Mouse (Mus musculus): ENCODE results near the gene Susd5. TPM values are rescaled to one million over a fixed set of nuclear protein-coding genes. Genes with fewer than 3 reads are reported as not detected.
"Not testable (repeated sequence)": the region's sequence is repeated elsewhere in the genome, so short reads cannot be mapped to it uniquely, and the experiment has no call there.

The Susd5 gene
- polyA plus RNA-seq, 1 experiment, result 0.73 TPM

DNA sequence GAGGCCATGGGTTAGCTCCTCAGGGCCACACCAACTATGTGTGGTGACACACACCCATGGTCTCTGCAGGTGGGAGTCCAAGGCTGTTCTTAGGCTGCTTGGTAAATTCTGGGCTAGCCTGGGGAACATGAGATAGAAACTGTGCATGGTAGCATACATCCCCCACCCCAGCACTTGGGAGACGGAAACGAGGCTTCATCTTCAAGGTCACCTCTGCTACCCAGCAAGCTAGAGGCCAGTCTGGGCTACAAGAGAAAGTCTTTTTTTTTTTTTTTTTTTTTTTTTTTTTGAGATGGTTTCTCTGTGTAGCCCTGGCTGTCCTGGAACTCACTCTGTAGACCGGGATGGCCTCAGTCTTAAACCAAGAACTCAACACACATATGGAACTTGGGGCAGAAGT, 29.5 kb downstream of the Susd5 start:
- H3K9ac ChIP-seq (ENCODE audit: low read depth, poor library complexity, severe bottlenecking), result no peak overlapping the region
- H3K36me3 ChIP-seq (ENCODE audit: control insufficient read depth, insufficient read depth, low read length, poor library complexity, severe bottlenecking), result no peaks in the 10 kb centered on the region
- H3K27me3 ChIP-seq (ENCODE audit: control insufficient read depth, insufficient read depth, low read length, poor library complexity, severe bottlenecking), result no peaks in the 10 kb centered on the region
- H3K9me3 ChIP-seq (replicated peaks; ENCODE audit: control insufficient read depth, insufficient read depth, low read length, poor library complexity, severe bottlenecking), result no peaks in the 10 kb centered on the region
- no peak overlapping the region for H3K27ac ChIP-seq (ENCODE audit: insufficient read depth, low read length)
- TF ChIP-seq CTCF (IDR thresholded peaks at IDR 0.05; ENCODE audit: low read depth, low read length) (no peak), POLR2A (IDR thresholded peaks at IDR 0.05; ENCODE audit: insufficient read depth, low read length) (no peak), EP300 (IDR thresholded peaks at IDR 0.05; ENCODE audit: insufficient read depth, low read depth, low read length) (no peak)
- H3K4me3 ChIP-seq (ENCODE audit: low read depth, low read length), result no peak overlapping the region
- H3K4me1 ChIP-seq (ENCODE audit: control insufficient read depth, insufficient read depth, low read length), result peaks cover 10% of the 10 kb centered on the region

- Histone ChIP-seq H3K9ac (ENCODE audit: low read depth, poor library complexity, severe bottlenecking) (no peak overlapping the region), H3K27me3 (ENCODE audit: control insufficient read depth, insufficient read depth, low read length, poor library complexity, severe bottlenecking) (no peaks in the 10 kb centered on the region), H3K9me3 (replicated peaks; ENCODE audit: control insufficient read depth, insufficient read depth, low read length, poor library complexity, severe bottlenecking) (no peaks in the 10 kb centered on the region), H3K36me3 (ENCODE audit: control insufficient read depth, insufficient read depth, low read length, poor library complexity, severe bottlenecking) (no peaks in the 10 kb centered on the region), H3K4me3 (ENCODE audit: low read depth, low read length) (no peak overlapping the region), H3K27ac (ENCODE audit: insufficient read depth, low read length) (peak overlapping the region; percentile 11; the same call in 1 of the 2 replicates), H3K4me1 (ENCODE audit: control insufficient read depth, insufficient read depth, low read length) (peaks cover 10% of the 10 kb centered on the region)
- TF ChIP-seq POLR2A (IDR thresholded peaks at IDR 0.05; ENCODE audit: insufficient read depth, low read length) (no peak), EP300 (IDR thresholded peaks at IDR 0.05; ENCODE audit: insufficient read depth, low read depth, low read length) (0 out of 2 replicates have a peak, but pooled peaks have one; percentile 6)
Measured at GRCm38 (mm10) chr9:114087106-114087815, 30.3 kb downstream of the Susd5 start.

GRCm38 (mm10) chr9:114088885-114089284, 31.9 kb downstream of the Susd5 start:
- H3K36me3 ChIP-seq (ENCODE audit: control insufficient read depth, insufficient read depth, low read length, poor library complexity, severe bottlenecking); H3K9me3 ChIP-seq (replicated peaks; ENCODE audit: control insufficient read depth, insufficient read depth, low read length, poor library complexity, severe bottlenecking); H3K9ac ChIP-seq (ENCODE audit: low read depth, poor library complexity, severe bottlenecking); H3K27me3 ChIP-seq (ENCODE audit: control insufficient read depth, insufficient read depth, low read length, poor library complexity, severe bottlenecking); H3K4me3 ChIP-seq (ENCODE audit: low read depth, low read length); H3K27ac ChIP-seq (ENCODE audit: insufficient read depth, low read length): not testable (repeated sequence)
- H3K4me1 ChIP-seq (ENCODE audit: control insufficient read depth, insufficient read depth, low read length), result peaks cover 10% of the 10 kb centered on the region

GRCm38 (mm10) chr9:114092188-114092587, 35.2 kb downstream of the Susd5 start:
- not testable (repeated sequence) for H3K4me1 ChIP-seq (ENCODE audit: control insufficient read depth, insufficient read depth, low read length); H3K27me3 ChIP-seq (ENCODE audit: control insufficient read depth, insufficient read depth, low read length, poor library complexity, severe bottlenecking); H3K36me3 ChIP-seq (ENCODE audit: control insufficient read depth, insufficient read depth, low read length, poor library complexity, severe bottlenecking); H3K9ac ChIP-seq (ENCODE audit: low read depth, poor library complexity, severe bottlenecking); H3K27ac ChIP-seq (ENCODE audit: insufficient read depth, low read length); H3K9me3 ChIP-seq (replicated peaks; ENCODE audit: control insufficient read depth, insufficient read depth, low read length, poor library complexity, severe bottlenecking)
- TF ChIP-seq CTCF (IDR thresholded peaks at IDR 0.05; ENCODE audit: low read depth, low read length), result peak; percentile 52
- peak overlapping the region; percentile 52 for H3K4me3 ChIP-seq (ENCODE audit: low read depth, low read length)

DNA sequence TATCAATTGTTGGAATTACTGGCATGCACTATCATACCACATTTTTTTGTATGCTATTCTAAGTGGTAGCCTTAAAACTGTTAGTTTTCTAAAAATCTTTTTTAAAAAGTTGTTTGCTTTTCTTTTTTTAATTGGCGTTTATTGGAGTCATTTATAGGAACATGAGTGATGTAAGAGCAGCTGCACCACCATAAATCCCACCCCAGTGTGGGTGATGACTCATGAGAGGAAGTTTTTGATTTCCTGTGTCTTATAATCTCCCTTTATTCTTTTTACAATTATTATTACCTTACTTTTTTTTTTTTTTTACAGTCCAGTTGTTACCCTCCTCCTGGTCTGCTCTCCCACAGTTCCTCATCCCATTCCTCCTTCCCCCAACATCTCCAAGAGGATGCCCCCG, 37.9 kb downstream of the Susd5 start:
- Histone ChIP-seq H3K9ac (ENCODE audit: low read depth, poor library complexity, severe bottlenecking) (no peak overlapping the region), H3K27ac (ENCODE audit: insufficient read depth, low read length) (no peak overlapping the region), H3K27me3 (ENCODE audit: control insufficient read depth, insufficient read depth, low read length, poor library complexity, severe bottlenecking) (no peaks in the 10 kb centered on the region), H3K4me1 (ENCODE audit: control insufficient read depth, insufficient read depth, low read length) (no peaks in the 10 kb centered on the region), H3K4me3 (ENCODE audit: low read depth, low read length) (no peak overlapping the region), H3K36me3 (ENCODE audit: control insufficient read depth, insufficient read depth, low read length, poor library complexity, severe bottlenecking) (no peaks in the 10 kb centered on the region), H3K9me3 (replicated peaks; ENCODE audit: control insufficient read depth, insufficient read depth, low read length, poor library complexity, severe bottlenecking) (no peaks in the 10 kb centered on the region)
- no peak for TF ChIP-seq CTCF (IDR thresholded peaks at IDR 0.05; ENCODE audit: low read depth, low read length)
- no peak for TF ChIP-seq POLR2A (IDR thresholded peaks at IDR 0.05; ENCODE audit: insufficient read depth, low read length)
- no peak for TF ChIP-seq EP300 (IDR thresholded peaks at IDR 0.05; ENCODE audit: insufficient read depth, low read depth, low read length)

- Histone ChIP-seq H3K4me1 (ENCODE audit: control insufficient read depth, insufficient read depth, low read length) (no peaks in the 10 kb centered on the region), H3K4me3 (ENCODE audit: low read depth, low read length) (no peak overlapping the region), H3K27me3 (ENCODE audit: control insufficient read depth, insufficient read depth, low read length, poor library complexity, severe bottlenecking) (no peaks in the 10 kb centered on the region), H3K9ac (ENCODE audit: low read depth, poor library complexity, severe bottlenecking) (no peak overlapping the region), H3K9me3 (replicated peaks; ENCODE audit: control insufficient read depth, insufficient read depth, low read length, poor library complexity, severe bottlenecking) (peaks cover 7% of the 10 kb centered on the region), H3K36me3 (ENCODE audit: control insufficient read depth, insufficient read depth, low read length, poor library complexity, severe bottlenecking) (no peaks in the 10 kb centered on the region), H3K27ac (ENCODE audit: insufficient read depth, low read length) (no peak overlapping the region)
- TF ChIP-seq CTCF (IDR thresholded peaks at IDR 0.05; ENCODE audit: low read depth, low read length) (no peak), POLR2A (IDR thresholded peaks at IDR 0.05; ENCODE audit: insufficient read depth, low read length) (no peak), EP300 (IDR thresholded peaks at IDR 0.05; ENCODE audit: insufficient read depth, low read depth, low read length) (no peak)
Measured at GRCm38 (mm10) chr9:114098716-114099302, 41.9 kb downstream of the Susd5 start.

Measured in ES-Bruce4 (cell line).